Mouse (Mus musculus): Measurements from ENCODE around the gene Psmg3.

DNA sequence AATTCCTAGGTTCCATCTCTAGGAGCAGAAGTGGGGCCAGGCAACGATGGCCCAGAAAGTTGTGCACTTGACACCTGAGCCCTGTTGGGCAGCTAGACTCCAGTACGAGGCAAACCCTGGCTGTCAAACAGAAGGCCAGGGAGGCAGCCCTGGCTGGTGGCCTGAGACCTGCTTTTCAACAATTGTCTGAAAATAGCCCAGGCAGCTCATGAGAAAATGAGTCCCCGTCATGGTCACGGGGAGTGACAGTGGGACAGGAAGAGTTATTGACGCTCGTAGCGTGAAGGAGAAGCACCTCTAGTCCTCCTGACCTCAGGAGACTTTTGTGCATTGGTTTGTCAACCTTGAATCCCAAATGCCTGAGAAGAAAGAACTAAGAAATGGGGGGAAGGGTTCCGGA lies 45.3 kb downstream of the Psmg3 start:
- no peak for TF ChIP-seq CTCF (IDR thresholded peaks at IDR 0.05; ENCODE audit: borderline replicate concordance, insufficient read depth, low read length)
- no peak for TF ChIP-seq POLR2A (IDR thresholded peaks at IDR 0.05; ENCODE audit: low read depth, low read length)

All from embryonic fibroblast, embryonic 13.5 days (primary cell).